Mouse (Mus musculus) hindlimb bud, embryonic 11.5 days (tissue): ENCODE measurements around the gene Zfp423.
"Not testable (repeated sequence)": the region's sequence is repeated elsewhere in the genome, so short reads cannot be mapped to it uniquely, and the experiment has no call there.

Source experiments
- DNase-seq: peaks from one replicate; pipeline ENCODE4 v3.0.0-alpha.2; 2012; ENCODE audit warnings: low read depth, low spot score; ENCODE audit errors: extremely low spot score

The Zfp423 gene

DNA sequence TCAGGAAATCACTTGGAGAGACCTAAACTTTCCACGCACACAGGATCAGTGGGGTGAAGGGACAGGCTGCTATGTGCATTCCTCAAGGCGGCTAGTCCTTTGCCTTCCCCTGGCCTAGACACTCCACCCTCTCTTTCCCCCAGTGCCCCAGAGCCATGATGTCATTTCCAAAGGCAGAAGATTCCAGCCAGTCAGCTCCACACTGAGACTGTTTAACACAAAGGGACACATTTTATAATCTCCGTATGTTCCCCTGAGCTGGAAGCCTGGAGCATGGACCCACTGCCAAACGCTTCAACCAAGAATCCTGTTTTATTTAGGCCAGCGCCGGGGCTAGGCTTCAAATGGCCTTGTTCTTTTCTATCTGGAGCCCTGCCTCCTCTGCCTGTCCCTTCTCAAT is 111.6 kb downstream of the Zfp423 start:
- no peak for DNase-seq

DNA sequence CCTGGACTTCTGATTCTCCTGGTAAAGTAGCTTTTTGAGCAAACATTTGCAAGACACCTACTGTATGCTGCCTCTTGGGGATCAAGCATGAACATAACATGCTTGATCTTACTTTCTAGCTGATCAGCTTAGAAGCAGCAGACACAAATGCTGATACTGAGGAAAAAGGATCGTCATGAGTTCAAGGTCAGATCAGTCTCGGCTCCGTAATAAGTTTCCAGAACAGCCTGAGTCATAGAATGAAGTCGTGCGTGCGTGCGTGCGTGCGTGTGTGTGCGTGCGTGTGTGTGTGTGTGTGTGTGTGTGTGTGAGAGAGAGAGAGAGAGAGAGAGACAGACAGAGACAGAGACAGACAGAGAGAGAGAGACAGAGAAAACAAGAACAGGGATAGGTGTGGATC is 117.3 kb downstream of the Zfp423 start:
- not testable (repeated sequence) for DNase-seq

DNA sequence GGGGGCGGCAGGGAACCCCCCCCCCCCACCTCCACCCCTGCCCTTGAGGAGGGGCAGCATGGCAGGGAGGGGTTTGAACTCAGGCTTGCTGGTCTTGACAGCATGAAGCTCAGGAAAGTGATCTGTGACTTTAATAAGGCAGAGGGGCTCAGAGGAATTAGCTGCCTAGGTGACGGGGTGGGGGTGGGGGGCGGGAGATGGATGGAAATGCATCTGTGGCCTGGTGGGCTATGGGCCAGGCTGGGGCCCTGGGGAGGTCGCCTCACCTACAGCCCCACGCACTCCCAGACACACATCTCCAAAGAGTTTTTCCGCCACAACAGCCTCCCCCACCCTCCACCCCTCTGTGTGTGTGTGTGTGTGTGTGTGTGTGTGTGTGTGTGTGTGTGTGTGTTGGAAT is 122.1 kb downstream of the Zfp423 start:
- no peak for DNase-seq

DNA sequence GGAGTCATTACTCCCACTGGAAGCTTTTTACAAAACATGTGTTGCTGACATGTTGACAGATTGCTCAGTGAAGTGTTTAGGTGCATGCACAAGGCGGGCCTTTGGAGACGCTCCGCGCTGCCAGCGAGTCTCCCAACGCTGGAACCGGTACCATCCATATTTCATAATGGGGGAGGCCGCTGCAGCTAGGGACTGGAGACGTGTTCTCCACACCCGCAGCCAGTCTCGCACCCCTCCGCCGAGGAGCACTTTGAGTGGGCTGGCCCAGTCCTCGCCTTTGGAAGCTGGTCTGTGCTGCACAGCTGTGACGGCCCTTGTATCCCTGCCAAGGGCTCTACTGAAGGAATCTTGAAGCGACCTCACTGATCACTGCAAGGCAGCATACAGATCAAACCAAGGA is 122.5 kb downstream of the Zfp423 start:
- no peak for DNase-seq

DNA sequence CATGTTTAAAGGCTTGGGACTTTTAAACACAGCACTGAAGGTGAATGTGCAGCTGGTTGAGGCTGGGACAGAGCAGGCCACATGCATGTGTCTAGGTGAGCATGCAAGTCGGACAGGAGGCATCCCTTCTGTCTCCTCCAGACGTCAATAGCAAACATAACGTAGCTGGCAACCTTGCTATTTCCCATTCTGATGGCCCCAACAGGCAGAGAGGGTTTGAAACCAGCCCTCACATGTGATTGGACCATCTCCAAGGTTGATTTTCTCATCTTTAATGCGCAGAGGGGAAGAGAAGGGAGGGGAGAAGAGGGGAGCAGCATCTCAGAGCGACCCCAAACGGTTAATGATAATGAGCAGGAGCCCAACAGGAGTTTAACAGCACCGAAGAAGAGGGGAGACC is 123.5 kb downstream of the Zfp423 start:
- no peak for DNase-seq

DNA sequence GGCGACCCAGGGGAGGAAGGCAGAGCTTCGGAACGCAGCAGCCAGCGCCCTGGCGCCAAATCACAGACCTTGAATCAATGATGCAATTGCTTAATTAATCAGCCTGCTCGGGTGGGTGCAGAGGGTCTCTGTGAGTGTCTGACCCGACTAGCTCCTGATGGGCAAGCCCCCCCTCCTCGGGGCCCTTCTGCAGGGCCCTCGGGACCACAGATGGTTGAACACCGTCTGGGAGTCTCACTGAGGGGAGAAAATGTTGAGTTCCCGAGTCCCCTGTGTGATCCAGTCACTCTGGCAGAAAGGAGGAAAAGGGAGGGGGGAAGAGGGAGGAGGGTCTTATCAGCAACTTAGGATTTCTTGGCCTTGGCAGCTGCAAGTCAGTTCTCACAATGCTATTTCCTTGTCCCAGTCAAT is 124.0 kb downstream of the Zfp423 start:
- DNase-seq = no peak

DNA sequence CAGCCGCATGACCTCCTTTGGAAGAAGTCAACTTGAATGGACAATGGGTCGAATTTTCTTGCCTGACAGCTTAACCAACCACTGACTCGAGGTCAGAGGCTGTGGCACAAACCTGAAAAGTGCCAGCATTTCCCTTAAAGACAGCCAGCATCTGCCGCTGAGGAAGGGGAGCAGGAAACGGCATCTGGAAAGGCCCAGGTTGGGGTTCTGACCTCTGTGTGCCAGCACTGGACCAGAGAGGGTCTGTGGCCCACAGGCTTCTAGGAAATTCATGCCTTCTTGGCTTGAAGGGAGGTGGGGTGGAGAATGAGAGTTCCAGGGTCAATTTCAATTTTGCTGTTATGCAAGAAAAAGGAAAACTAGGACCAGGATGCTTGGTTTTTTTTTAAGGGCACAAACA is 124.7 kb downstream of the Zfp423 start:
- no peak for DNase-seq

DNA sequence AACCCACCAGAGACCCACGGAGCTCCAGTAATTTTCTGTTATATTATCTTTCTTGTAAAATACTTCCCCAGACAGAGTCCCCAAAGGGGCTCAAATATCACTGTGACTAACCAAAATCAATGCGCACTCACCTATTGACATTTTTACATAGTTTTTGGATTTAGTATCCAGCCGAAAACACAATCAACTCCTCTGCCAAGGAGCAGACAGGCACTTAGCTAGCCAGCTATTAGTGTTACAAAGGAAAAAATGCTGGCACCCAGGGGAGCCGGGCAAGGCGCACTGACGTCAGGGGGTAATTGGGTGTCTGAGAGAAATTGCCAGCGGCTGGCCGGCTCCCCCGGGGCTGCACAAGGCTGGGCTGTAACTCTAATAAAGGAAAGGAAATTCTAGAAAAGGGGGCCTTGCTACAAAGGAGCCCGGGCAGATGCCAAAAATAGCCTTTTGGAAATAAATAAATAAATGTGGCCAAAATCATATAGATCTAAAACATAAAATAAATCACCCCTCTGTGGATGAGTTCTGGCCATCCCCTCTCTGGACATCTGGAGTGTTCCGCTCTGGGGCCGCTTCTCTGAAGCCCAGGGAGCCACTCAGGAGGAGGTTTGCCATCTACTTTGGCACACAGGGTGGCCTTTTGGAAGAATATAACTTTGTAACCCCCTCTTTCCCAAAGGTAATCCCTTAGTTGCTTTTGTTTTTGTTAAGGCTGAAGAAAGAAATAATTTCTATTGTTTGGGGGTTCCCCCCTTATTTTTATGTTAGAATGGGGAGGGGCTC is 125.4 kb downstream of the Zfp423 start:
- no peak for DNase-seq

DNA sequence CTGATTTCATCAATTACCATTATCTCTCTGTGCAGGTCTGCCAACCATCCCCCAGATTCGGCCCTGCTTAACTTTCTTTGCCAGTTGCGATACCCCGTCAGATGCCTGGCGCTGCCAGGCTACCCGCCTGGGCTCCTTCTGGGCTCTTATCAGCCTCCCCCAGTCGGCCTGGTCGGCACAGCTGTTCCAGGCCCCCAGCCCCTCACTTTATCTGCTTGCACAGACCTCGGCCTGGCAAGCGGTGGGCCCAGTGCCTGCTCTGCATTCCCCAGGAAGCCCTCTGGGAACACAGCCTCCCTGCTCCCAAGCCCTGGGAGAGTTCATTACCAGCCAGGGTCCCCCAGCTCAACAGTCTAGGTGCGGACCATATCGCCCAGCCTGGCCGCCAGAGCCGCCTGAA is 126.1 kb downstream of the Zfp423 start:
- no peak for DNase-seq

DNA sequence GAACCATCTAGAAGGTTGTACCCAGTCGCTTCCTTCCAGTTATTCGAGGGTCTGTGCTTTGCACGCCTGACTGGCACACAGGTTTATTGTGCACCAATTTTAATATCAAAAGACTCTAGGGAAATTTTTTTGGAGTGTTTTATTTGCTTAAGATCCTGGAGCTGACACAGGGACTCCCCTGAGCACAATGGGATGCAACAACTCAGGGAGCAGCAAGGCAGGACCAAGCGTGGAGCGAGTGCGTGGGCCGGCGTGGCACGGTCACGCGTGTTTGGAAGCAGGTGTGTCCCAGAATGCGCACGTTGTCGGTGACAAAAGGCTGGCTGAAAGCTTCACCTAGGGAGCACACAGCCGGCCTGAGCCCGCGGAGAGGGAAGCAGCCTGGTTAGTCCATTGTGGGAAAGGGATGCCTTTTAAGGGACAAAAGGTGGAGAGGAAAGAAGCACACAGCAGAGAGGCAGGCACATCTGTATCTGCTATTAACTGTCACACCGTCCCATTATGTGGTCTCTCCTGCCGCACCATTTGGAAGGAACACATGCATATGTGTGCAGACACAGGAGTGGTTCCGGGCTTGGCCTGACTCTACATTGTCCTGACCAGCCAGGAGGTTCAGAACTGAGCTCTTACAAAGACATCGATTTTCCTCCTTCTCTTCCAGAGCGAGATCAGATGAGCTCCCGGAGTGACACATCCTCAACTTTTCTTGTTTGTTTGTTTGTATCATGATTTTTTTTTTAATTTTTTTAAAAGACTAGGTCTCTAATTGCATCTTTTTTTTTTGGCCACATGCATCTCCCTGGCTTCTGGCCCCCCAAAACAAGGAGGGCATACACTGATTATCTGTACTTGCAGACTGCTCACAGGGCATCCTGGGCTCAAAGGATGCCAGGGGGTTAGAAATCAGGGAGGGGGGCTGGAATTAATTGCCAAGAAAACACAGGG is 126.7 kb downstream of the Zfp423 start:
- DNase-seq = no peak

DNA sequence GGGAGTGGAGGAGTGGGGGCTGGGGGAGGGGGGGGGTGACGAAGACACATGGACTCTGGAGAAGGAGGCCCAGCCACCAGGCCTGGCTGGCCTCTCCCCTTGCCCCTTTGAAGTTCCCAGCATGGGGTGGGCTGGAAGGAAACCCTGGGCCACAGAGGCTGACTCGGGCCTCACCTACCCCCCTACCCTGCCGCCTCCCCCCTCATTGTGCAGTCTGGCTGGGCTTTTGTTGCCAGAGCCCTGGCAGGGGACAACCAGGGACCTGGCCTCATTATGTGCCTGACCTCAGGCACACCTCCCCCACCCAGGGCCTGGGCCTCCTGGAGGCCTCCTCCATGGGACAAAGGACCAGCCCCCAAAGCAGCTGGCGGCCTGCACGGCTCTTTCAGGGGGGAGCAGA is 127.8 kb downstream of the Zfp423 start:
- DNase-seq = peak; percentile 68

DNA sequence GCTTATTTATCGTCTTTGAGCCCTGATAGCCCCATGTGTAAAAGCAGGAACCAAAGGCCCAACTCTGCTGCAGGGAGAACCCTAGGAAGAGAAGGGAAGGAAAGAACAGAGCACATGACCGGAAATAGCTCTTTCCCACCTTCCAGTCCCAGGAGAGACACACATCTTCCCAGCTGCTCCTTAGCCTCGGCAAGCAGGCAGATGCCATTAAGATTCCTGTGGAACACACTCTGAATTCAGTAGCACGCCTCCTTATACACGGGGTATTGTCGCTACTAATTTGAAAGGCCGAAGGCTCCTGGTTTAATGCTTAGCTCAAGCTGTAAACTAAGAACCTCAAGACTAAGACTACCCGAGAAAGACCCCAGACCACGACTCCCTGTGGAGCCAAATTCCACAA is 128.3 kb downstream of the Zfp423 start:
- DNase-seq = no peak

DNA sequence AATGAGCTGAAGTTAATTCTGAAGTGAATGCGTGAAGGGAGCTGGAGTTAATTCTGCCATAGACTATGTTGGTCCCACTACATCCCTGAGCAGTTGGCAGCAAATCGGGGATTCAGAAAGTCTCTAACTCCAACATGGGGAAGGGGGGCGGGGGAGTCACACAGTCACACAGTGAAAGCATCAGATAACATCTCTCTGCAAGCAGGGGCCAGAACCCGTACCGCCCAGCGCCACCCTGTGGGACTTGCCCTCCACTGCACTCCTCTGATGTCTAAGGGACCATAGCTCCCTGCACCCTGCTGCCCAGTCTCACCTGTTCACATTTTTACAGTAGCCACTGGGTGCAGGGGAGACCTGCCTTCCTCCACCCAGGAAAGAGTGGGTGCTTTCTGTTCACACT is 129.2 kb downstream of the Zfp423 start:
- no peak for DNase-seq

DNA sequence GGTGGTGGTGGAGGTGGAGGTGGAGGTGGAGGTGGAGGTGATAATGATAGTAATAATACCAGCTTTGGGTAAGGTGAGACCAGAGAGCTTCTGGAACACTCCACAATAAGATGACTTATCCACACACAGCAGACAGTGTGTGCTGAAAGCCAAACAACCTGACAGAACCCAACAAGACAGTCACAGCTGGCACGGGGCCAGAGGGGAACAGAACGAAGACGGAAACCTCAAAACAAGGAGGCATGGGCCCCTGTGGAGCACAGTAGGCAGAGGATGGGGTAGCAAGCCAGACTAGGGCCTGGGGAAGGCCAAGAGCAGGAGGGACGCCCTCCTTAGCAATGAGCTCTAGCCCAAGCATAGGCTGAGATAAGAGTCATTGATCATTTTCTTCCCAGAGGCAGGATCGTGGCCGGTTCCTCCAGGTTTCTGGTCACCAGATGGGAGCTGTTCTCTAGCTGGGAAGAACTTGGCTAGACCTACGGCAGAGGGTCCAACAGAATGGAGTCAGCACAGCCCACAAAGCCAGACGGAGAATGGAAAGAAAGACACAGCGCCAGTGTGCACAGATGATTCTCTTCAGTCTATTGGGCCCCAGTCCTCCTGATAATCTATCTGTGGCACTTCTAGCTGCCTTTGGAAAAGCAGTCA is 133.3 kb downstream of the Zfp423 start:
- no peak for DNase-seq

DNA sequence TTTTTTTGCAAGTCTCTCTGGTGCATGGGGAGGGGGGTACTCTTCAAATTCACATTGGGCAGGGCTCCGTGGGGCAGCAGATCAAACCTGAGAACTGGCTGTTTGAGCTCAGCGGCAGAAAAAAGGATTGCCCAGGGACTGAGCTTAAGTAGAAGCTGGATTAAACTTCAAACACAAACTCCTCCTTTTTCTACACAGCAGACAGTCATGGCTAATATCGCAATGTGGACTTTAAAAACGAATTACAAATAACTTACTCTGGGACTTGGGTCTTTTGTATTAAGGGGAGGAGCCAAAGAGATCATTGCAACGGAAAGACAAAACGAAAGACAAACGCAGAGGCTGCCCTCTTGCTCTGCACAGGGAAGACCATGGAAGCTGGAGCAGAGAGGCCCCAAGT is 136.2 kb downstream of the Zfp423 start:
- DNase-seq = no peak

DNA sequence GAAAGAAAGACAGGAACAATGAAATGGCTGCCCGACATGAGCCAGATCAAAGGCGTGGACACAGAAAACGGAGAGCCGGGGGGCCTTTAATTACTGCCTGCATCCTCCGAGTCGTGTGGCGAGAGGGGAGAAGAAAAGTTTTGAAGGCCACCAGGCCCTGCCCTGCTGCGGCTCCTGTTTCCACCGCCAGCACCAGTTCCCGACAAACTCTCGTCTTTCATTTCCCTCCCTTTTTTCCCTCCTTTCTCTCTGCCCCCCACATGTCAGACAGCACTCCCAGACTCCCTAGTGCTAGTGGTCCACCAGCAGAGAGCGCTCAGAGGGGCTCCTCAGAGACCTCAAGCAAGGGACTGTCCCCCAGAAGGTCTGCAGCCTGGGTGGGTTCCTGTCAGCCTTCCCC is 136.7 kb downstream of the Zfp423 start:
- no peak for DNase-seq

DNA sequence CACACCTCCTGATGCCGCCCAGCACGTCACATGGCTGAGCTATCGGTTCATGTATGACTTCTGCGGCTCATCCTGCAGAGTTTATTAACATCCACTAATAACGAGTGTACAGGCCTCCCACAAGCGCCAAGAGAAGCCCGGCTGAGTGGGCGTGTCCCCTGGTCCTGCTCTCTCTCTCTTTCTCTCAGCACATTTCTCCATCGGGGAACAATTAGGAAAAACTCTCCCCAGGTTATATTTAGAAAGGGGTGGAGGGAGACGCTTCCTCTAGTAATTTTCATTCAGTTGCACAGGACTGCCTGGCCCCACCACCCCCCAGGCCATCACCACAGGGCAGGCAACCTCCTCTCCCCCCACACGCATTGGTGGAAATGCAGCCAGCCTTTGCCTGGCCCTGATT is 137.2 kb downstream of the Zfp423 start:
- no peak for DNase-seq

DNA sequence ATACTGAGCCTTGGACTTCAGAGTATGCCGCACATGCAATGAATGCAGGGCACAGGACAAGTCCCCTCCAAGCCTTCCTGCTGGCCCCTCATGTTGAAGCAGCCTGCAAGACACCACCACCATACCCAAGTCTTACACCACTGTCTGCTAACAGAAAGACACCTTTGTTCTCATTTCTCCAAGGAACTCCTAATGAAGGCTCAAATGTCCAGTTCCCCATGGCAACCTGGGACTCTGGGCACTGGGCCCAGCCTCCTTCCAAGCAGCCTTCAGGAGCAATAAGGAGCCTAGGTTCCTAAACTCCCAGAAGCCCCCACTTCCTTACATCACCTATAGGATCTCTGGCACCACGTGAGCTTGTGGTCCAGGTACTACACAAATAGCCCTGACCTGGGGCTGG is 137.7 kb downstream of the Zfp423 start:
- no peak for DNase-seq

DNA sequence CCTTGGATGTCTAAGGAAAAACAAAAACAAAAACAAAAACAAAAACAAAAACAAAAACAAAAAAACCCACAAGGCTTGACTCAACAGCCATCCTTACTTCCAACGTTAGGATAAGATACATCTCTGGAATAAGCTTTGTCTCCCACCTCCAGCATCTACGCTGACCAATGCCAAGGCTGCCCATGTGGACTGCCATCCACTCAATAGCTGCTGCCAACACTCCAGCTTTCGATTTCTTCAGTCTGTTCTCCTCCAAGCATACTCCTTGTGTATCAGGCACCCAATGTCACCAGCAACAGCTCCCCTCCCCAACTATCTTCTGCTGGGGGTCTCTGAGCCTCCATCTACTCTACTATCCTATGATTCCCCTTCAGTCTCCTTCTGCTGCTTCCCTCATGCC is 140.1 kb downstream of the Zfp423 start:
- no peak for DNase-seq

DNA sequence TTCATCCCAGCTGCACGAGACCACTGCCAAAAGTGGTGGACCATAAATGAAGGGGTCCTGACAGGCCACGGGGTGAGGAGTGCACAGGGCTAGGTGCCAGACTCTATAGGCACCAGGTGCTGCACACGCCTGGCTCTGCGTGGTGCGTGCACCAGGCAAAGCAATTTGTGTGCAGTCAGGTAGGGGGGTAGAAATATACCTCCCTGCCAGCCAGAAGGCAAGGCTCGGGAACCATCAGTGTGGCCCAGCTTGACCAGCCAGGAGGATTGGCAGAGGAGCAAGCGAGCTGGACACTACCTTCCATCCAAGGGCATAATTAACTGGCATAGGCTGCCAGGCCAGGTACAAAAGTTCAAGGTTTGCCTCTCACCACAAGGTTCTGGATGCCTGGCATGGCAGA is 140.9 kb downstream of the Zfp423 start:
- no peak for DNase-seq

DNA sequence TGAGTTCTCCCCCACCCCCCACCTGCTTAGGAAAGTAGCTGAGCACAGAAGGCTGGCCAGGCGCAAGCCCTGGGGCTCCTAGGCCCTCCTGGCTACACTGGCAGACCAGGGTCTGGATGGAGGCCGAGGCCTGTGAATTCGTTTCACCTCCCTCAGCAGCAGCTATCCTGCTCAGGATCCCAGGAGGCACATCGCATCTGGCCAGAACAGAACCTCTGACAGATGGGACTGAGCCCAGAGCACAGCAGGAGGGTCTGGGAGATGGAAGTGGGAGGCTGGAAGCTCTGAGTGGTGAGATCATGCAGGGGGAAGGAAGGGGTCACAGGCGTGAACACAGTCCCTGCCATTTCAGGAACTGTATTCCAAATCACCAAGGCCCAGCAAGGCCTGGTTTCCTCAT is 143.3 kb downstream of the Zfp423 start:
- no peak for DNase-seq

DNA sequence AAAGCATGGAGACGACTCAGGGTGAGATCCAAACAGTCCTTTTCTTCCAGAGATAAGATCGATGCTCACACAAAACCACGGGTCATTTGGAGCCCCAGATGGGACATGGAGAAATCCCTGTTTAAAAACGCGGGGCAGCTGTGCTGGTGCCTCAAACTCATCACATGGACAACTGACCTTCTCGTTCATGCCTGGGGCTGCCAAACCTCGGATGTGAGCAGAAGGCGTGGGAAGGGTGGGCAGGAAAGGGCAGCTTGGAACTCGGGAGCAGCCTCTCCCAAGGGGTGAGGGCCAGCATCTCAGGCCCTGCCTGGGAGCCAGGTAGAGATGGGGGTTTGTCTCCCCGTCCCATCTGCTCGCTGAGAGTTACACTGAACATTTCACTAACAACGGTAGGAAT is 146.7 kb downstream of the Zfp423 start:
- no peak for DNase-seq
